Mouse (Mus musculus) intestine, embryonic 16.5 days (tissue): ENCODE results near the gene 1700056E22Rik. TPM values are rescaled to one million over a fixed set of nuclear protein-coding genes. Genes with fewer than 3 reads are reported as not detected.

ENCODE experiments used
- ATAC-seq: fragments of 200-750 bp; cut with Nextera tagmentation; 2 replicates; pipeline ENCODE4 v1.8.0; 2017; ENCODE audit warnings: moderate TSS enrichment, moderate library complexity
- H3K27ac ChIP-seq: fragments of 300-500 bp; sonication (generic); 2 replicates; pipeline ENCODE4 v1.5.1; 2014; ENCODE audit warnings: mild to moderate bottlenecking, low read length
- H3K27me3 ChIP-seq: fragments of 300-500 bp; sonication (generic); replicated peaks from 2 replicates; pipeline ENCODE4 v1.6.1; 2014; ENCODE audit warnings: low read length, control low read depth, mixed read lengths; ENCODE audit not compliant: control insufficient read depth, insufficient read depth
- H3K36me3 ChIP-seq: fragments of 300-500 bp; sonication (generic); 2 replicates; pipeline ENCODE4 v1.6.1; 2014; ENCODE audit warnings: low read length, control low read depth; ENCODE audit not compliant: control insufficient read depth, insufficient read depth
- H3K4me1 ChIP-seq: fragments of 300-500 bp; sonication (generic); 2 replicates; pipeline ENCODE4 v1.6.1; 2014; ENCODE audit warnings: low read length, control low read depth, mixed read lengths; ENCODE audit not compliant: control insufficient read depth, insufficient read depth
- H3K4me2 ChIP-seq: fragments of 300-500 bp; sonication (generic); 2 replicates; pipeline ENCODE4 v1.6.1; 2014; ENCODE audit warnings: low read depth, low read length, control low read depth
- H3K4me3 ChIP-seq: fragments of 300-500 bp; sonication (generic); 2 replicates; pipeline ENCODE4 v1.5.1; 2014; ENCODE audit warnings: mild to moderate bottlenecking, low read length
- H3K9ac ChIP-seq: fragments of 300-500 bp; sonication (generic); 2 replicates; pipeline ENCODE4 v1.6.1; 2014; ENCODE audit warnings: low read depth, low read length
- H3K9me3 ChIP-seq: fragments of 300-500 bp; sonication (generic); 2 replicates; pipeline ENCODE4 v1.6.1; 2016; ENCODE audit warnings: low read length, control low read depth; ENCODE audit not compliant: control insufficient read depth
- WGBS: fragments of 180-500 bp; shearing (Covaris S2); extraction: QIAGEN DNeasy Blood & Tissue Kit; methylation state at CpG from one replicate; pipeline ENCODE4 v1.1.7; 2014; 5-methylcytosine and 5-hydroxymethylcytosine counted together
- polyA plus RNA-seq: library from polyadenylated mRNA; unstranded; fragments of >200 nt; fragmentation: Nextera tagmentation; extraction: Ambion mirVana; gene quantifications from 2 replicates; pipeline ENCODE4 v1.2.1, GENCODE M21; 2015

The 1700056E22Rik gene
- polyA plus RNA-seq, 1 experiment from 2014 or later = 1.0 TPM

DNA sequence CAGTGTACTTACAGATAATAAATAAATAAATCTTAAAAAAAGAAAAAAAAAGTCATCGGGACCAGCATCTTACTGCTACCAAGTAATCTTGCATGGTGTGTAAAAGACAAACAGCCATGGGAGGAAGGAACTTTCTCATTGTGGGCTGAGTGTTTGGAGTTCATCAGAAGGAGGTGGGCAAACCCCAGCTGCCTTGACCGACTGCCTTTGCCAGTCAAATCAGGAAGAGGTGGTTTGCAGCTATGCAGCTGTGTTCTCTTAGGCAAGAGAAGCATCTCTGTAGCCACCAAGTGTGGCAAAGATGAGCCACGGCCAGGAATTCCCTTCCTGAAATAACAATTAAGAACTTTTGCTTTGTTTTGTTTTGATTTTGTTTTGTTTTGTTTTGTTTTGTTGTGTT is 20.0 kb downstream of the 1700056E22Rik start:
- Histone ChIP-seq H3K4me3 (no peak overlapping the region), H3K27me3 (no peaks in the 10 kb centered on the region), H3K9me3 (no peaks in the 10 kb centered on the region), H3K36me3 (no peaks in the 10 kb centered on the region), H3K4me2 (no peak overlapping the region), H3K9ac (no peak overlapping the region), H3K27ac (no peak overlapping the region), H3K4me1 (no peaks in the 10 kb centered on the region)
- 88% methylated on average over 3 of the region's 3 CpGs for WGBS
- no peak for ATAC-seq

GRCm38 (mm10) chr1:184013106-184013505 is 21.0 kb downstream of the 1700056E22Rik start, which contains the start of gene Dusp10:
Gene Dusp10, plus strand, starts transcription at chr1:184013302.
- H3K9me3 ChIP-seq = no peaks in the 10 kb centered on the region
- H3K27me3 ChIP-seq = no peaks in the 10 kb centered on the region
- H3K4me2 ChIP-seq = no peak within 1 kb of the TSS
- H3K9ac ChIP-seq = no peak within 1 kb of the TSS
- H3K27ac ChIP-seq = no peak within 1 kb of the TSS
- no peaks in the 10 kb centered on the region for H3K36me3 ChIP-seq
- 93% methylated on average over 4 of the region's 4 CpGs for WGBS
- no peak within 1 kb of the TSS for H3K4me3 ChIP-seq
- ATAC-seq = no peak
- no peaks in the 10 kb centered on the region for H3K4me1 ChIP-seq

DNA sequence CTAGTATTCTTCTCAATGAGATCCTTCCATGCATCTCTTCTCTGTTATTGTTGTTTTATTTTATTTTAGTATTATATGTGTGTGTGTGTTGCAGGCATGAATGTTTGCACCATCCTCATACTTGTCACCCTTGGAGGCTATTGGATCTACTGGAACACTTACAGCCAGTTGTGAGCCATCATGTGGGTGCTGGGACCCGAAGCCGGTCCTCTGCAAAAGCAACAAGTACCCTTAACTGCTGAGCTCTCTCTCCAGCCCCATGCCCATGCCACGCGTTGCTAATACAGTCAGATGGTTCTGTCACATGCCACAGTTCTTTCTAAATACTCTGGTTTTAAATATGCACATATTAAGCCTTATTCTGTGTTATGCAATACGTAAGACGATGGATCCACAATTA is 22.8 kb downstream of the 1700056E22Rik start:
- no peaks in the 10 kb centered on the region for H3K9me3 ChIP-seq
- no peak overlapping the region for H3K9ac ChIP-seq
- no peaks in the 10 kb centered on the region for H3K27me3 ChIP-seq
- H3K4me3 ChIP-seq = no peak overlapping the region
- ATAC-seq = no peak
- no peak overlapping the region for H3K27ac ChIP-seq
- no peaks in the 10 kb centered on the region for H3K36me3 ChIP-seq
- H3K4me1 ChIP-seq = no peaks in the 10 kb centered on the region
- 94% methylated on average over 6 of the region's 6 CpGs for WGBS
- H3K4me2 ChIP-seq = no peak overlapping the region

DNA sequence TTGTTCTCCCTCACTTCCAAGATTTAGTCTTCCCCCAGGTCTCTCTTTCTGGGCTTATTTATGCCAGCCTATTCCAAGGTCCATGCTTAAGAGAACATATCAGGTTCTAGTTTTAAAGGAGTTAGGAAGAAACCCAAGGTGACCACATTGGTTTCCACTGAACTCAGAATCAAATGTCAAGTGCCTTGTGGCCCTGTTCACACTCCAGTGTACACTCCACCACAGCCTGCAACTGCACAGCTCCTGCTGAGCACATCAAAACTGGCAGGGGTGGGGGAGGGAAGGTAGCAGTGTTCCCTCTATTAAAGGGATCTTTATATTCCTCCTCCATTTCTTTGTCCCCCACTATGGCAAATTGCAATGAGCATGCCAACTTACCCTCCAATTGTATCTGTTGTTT is 28.0 kb downstream of the 1700056E22Rik start:
- Histone ChIP-seq H3K4me1 (no peaks in the 10 kb centered on the region), H3K9ac (no peak overlapping the region), H3K27ac (no peak overlapping the region), H3K36me3 (no peaks in the 10 kb centered on the region), H3K4me3 (no peak overlapping the region), H3K27me3 (no peaks in the 10 kb centered on the region), H3K9me3 (no peaks in the 10 kb centered on the region), H3K4me2 (no peak overlapping the region)
- ATAC-seq = no peak

DNA sequence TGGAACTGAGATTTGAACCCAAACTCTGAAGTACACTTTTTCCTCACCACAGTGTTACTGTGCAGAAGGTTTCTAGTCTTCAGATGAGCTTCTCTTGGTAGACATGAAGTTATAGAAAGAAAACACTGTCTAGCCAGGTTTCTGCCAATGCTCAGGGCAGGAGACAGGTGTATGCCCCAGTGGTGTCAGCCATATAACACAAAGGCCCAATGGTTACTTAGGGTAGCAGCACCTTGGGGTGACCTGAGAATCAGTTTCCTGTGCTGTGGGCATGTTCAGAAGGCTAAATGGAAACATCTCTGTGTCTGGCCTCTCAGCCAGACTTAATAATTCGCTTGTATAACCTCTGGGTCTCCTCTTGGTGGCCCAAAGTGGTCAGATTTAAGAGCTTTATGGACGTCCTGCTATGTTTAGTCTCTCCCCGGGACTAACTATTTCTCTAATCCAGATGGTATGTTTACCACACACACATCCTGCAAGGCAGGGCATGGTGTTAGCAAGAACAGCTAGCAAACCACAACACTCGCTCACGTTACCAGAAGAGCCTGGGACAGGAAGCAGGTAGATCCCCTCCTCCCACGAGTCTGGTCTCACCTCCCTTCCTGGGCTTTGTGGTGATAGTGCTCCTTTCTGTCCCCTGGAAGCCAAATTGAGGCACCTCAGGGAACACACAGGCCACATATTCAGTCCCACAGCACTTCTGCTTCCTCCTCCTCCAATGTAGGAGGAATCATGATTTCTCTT is 28.6 kb downstream of the 1700056E22Rik start:
- no peak overlapping the region for H3K4me3 ChIP-seq
- no peak for ATAC-seq
- no peak overlapping the region for H3K4me2 ChIP-seq
- H3K36me3 ChIP-seq = no peaks in the 10 kb centered on the region
- H3K9me3 ChIP-seq = no peaks in the 10 kb centered on the region
- H3K27ac ChIP-seq = no peak overlapping the region
- H3K9ac ChIP-seq = no peak overlapping the region
- no peaks in the 10 kb centered on the region for H3K27me3 ChIP-seq
- WGBS = 55% methylated on average over 6 of the region's 6 CpGs
- H3K4me1 ChIP-seq = no peaks in the 10 kb centered on the region

DNA sequence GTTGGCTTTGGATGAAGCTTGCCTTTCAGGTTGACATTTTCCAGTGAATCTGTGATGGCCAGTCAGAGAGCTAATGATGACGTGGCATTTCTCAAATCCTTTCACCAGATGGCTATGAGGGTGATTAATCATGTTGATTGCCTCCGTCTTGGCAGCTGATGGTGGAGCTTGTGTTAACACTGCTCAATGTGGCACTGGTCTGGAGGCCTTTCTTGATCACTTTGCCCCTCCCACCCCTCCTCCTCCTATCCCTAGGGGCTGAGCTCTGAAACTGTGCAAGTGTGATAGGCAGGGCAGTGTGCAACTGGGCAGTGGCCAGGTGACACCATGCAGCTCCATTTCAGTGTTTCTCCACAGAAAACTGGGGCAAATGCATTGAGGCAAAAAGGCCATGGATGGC is 29.8 kb downstream of the 1700056E22Rik start:
- H3K27me3 ChIP-seq = no peaks in the 10 kb centered on the region
- WGBS = 46% methylated on average over 2 of the region's 2 CpGs
- H3K4me2 ChIP-seq = no peak overlapping the region
- H3K9ac ChIP-seq = no peak overlapping the region
- H3K4me3 ChIP-seq = no peak overlapping the region
- H3K4me1 ChIP-seq = no peaks in the 10 kb centered on the region
- H3K36me3 ChIP-seq = no peaks in the 10 kb centered on the region
- no peaks in the 10 kb centered on the region for H3K9me3 ChIP-seq
- no peak for ATAC-seq
- H3K27ac ChIP-seq = no peak overlapping the region

GRCm38 (mm10) chr1:184002470-184002869 is 31.6 kb downstream of the 1700056E22Rik start:
- no peak overlapping the region for H3K9ac ChIP-seq
- H3K27me3 ChIP-seq = no peaks in the 10 kb centered on the region
- H3K4me1 ChIP-seq = no peaks in the 10 kb centered on the region
- 87% methylated on average over 2 of the region's 2 CpGs for WGBS
- no peak overlapping the region for H3K27ac ChIP-seq
- no peaks in the 10 kb centered on the region for H3K36me3 ChIP-seq
- H3K9me3 ChIP-seq = no peaks in the 10 kb centered on the region
- H3K4me2 ChIP-seq = no peak overlapping the region
- no peak overlapping the region for H3K4me3 ChIP-seq
- no peak for ATAC-seq

DNA sequence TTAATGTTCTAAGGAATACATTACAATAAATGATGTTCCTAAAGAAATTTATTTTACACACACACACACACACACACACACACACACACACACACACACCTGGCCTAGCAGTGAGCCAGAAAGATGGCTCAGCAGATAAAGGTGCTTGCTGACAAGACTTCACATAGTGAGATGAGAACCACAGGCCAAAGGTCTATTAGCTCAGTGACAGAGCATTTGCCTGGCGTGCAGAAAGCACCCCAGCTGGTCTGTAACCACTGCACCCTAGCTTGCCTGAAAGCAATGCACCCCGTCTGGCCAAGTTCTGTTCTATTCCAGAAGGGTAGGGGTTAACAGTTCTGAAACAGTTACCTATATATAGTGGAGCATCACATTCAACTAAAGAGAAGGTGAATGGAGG is 36.9 kb downstream of the 1700056E22Rik start:
- H3K4me1 ChIP-seq = no peaks in the 10 kb centered on the region
- no peak overlapping the region for H3K4me2 ChIP-seq
- H3K9ac ChIP-seq = no peak overlapping the region
- 72% methylated on average over 2 of the region's 2 CpGs for WGBS
- ATAC-seq = no peak
- no peaks in the 10 kb centered on the region for H3K27me3 ChIP-seq
- H3K36me3 ChIP-seq = no peaks in the 10 kb centered on the region
- no peak overlapping the region for H3K27ac ChIP-seq
- no peaks in the 10 kb centered on the region for H3K9me3 ChIP-seq
- H3K4me3 ChIP-seq = no peak overlapping the region

DNA sequence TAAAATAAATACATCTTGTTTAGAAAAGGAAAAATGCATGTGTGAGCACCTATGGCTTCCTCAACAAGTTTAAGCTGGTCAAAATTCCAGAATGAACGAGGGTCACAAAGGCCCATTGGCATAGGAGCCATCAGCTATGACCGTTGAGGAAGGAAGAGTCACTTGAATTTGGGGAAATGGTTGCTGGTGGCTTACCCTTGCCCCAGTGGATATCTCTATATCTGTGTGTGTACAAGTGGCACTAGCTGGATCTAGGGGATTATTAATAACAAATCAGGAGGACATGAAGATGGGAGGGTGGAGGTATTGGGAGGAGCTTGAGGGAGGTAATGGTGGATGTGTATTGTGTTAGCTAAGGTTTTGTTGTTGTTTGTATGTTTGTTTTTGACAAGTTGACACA is 42.2 kb downstream of the 1700056E22Rik start:
- no peak overlapping the region for H3K27ac ChIP-seq
- WGBS = 90% methylated on average over 2 of the region's 2 CpGs
- no peak for ATAC-seq
- H3K9me3 ChIP-seq = no peaks in the 10 kb centered on the region
- H3K9ac ChIP-seq = no peak overlapping the region
- H3K36me3 ChIP-seq = no peaks in the 10 kb centered on the region
- H3K4me2 ChIP-seq = no peak overlapping the region
- no peak overlapping the region for H3K4me3 ChIP-seq
- no peaks in the 10 kb centered on the region for H3K27me3 ChIP-seq
- H3K4me1 ChIP-seq = no peaks in the 10 kb centered on the region

DNA sequence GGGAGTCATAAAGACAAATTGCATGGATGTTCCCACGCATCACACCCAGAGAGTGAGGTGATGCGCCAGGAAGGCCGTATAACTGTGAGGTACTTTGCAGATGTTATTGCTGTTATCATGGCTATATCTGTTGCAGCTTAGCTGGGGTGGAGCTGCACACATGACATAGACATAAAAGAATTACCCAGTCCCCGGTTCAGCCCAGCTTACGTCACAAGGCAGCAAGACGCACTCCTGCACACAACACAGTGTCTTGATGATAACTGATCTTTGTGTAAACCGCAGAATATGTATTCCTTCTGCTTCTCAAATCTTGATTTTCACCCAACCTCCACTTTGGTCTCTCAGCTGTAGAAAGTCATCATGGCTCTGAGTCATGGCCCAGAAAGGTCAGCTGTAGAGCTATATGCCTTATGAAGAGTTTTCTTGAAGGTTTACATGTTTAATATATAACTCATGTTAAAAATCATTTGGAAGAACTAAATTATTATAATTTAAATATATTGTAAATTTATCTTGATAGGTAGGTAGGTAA is 46.3 kb downstream of the 1700056E22Rik start:
- H3K27ac ChIP-seq = no peak overlapping the region
- H3K9ac ChIP-seq = no peak overlapping the region
- no peaks in the 10 kb centered on the region for H3K9me3 ChIP-seq
- no peak overlapping the region for H3K4me2 ChIP-seq
- no peaks in the 10 kb centered on the region for H3K27me3 ChIP-seq
- H3K4me1 ChIP-seq = peaks cover 3% of the 10 kb centered on the region; the same call in 1 of the 2 replicates
- WGBS = 82% methylated on average over 7 of the region's 7 CpGs
- H3K36me3 ChIP-seq = no peaks in the 10 kb centered on the region
- no peak for ATAC-seq
- H3K4me3 ChIP-seq = no peak overlapping the region
